Mouse (Mus musculus) kidney, postnatal 14 days (tissue): ENCODE data around the gene Snn.
"Not testable (repeated sequence)": the region's sequence is repeated elsewhere in the genome, so short reads cannot be mapped to it uniquely, and the experiment has no call there.

ENCODE experiments used
- DNase-seq: peaks from one replicate; pipeline ENCODE4 v3.0.0; 2022; ENCODE audit warnings: mixed read lengths

Gene Snn

GRCm38 (mm10) chr16:11060645-11061044 is at the start of gene Snn:
Snn (plus strand) TSS chr16:11060945.
- no peak for DNase-seq

- DNase-seq = no peak
Measured at GRCm38 (mm10) chr16:11011206-11011605, 49.5 kb upstream of the Snn start.

- DNase-seq = no peak
Measured at GRCm38 (mm10) chr16:11011939-11012338, 48.8 kb upstream of the Snn start.

DNA sequence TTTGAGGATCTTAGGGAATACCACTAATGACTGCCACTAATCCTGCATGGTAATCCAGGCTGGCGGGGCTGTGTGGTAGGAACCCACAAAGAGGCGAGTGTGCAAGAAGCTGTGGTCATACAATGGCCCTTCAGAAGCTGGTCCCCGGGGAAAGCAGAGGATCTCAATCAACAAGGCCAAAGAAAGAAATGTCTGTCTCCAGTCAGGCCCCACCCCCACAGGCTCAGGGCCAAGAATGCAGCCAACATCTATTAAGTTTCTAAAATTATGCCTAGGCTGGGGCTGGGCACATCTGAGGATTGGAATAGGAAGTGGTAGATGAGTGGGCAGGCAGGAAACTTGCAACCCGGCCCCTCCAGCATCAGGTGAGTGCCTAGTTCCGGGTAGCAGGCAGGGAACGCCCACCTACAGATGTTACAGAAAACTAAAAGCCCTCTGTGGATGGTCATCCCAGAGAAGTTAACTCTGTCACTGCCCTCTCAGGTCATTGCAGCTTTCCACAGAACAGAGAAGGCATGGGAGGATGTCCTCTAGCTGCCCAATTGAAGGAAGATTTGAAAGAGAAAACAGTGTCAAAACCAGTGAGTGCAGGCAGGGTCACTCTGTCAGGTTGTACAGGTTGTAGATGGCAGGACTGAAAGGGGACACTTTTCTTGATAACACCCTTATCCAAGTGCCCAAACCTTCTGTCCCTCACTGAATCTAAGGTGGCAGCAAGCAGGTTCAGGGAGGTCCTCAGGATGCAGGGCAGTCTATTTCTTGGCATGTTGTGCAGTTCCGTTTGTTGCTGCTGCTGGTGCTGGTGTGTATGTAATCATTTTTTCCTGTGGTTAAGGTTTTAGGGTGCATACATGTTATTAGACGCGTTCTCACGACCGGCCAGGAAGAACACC is 47.9 kb upstream of the Snn start:
- DNase-seq = peak; percentile 74

DNA sequence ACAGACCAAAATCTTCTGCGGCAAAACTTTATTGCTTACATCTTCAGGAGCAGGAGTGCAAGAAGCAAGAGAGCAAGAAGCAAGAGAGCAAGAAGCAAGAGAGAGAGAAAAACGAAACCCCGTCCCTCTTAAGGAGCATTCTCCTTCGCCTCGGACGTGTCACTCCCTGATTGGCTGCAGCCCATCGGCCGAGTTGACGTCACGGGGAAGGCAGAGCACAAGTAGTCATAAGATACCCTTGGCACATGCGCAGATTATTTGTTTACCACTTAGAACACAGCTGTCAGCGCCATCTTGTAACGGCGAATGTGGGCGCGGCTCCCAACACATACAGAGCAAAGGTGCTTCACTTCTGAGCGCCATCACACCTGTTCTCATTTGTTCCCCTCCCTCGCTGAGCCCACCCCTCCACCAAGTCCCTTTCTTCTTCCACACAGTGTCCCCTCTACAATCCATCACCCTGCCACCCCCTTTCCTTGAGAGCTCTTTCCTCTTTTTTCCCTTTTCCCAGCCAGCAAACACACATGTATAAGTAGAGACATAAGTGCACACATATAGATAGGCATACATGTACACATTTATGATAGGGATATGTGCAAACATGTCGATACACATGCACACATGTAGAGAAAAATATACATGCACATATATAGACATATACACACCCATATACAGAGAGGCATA is 47.1 kb upstream of the Snn start:
- DNase-seq = not testable (repeated sequence)

GRCm38 (mm10) chr16:11014407-11014806 is 46.3 kb upstream of the Snn start:
- DNase-seq = peak; percentile 19

DNA sequence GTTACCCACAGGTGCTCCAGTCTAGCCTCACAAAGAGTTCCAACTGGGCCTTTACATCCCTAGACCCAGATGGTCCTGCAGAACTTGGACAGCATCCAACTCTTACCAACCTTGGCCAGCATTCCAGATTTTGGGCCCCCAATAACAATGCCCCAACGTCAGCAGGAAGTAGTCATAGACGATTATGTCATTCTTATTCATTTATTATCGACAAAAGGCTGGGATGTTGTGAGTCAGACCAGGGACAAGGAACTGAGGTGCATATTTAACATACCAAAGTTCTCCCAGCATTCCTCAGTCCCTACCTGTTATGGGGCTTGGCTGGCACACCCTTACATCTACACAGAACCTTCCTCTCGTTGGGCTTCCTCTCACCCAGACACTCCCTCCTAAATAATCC is 44.4 kb upstream of the Snn start:
- DNase-seq = no peak

DNA sequence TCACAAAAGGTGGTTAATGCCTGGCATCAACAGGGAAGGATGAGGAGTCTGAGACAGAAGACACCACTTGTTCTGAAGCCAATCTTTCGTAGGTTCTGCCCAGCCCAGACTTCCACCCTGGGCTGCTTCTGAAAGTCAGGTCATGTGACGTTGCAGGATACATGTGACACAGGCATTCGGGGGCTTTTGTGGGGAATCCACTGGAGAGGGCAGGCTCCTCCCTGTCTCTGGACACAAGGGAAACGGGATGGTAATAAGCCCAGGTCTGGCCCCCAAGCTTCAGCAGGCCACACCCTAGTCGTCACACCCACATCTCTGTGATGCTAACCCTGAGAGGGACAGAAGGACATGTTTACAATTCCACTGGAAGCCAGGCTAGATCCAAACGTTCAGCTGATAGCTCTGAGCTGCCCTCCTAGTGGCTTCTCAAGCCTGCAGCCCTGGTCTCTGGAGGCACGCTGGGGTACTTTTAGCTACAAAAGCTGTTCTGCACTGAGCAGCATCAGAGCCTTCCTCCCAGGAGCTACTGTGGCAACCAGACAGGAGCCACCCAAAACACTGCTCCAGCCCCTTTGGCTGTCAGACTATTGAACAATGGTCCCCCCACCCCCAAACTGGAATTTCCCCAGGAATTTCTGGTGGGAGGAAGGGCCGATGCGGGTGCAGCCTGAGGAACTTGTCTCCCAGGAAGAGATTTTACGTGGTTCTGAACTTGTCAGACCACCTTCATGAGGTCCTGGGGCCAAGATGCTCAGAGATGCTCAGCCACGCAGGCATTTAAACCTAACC is 42.7 kb upstream of the Snn start:
- DNase-seq = no peak

DNA sequence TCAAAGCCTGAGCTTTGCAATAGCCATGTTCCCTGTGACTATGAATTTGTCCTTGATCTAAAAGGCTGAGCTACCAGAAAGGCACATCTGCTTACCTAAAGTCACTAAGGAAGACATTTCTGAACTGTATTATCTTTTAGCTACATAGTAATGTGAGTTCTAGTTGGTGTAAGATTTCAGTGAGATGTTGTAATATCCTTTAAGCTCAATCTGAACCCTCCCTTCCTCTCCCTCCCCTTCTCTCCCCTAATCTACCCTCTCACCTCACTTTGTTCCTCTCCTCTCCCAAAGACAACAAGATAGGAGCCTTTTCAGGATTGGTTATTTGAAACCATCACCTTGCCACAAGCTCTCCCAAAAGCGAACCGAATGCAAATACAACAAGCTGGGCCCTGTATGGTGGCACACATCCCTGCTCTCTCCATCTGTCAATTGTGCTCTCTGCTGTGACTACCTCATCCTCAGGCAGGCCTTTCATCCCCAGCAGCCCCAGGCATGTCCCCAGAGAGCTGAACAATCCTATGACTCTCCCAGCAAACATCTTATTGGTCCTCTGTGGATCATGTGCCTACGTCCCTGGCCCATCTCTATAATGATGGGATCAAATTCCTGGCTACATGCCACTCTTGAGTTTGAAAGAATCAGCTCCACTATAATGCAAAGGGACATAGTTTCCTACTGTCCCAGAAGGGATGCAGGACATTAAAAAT is 39.2 kb upstream of the Snn start:
- DNase-seq = no peak

DNA sequence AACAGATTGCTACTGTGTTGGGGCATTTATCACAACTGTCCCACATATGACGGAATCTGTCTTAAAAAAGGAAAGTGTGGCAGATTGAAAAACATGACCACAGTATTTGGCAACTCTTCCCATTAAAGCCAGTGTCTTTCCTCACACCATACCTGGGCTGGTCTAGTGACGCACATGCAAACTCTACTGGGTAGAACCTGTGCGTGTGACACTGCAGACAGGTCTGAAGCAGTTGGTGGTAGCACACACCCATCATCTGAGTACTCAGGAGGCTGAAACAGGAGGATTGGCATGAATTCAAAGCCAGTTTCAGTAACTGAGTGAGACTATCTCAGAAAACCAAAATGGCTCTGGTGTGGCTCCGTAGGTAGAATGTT is 38.6 kb upstream of the Snn start:
- DNase-seq = no peak

- DNase-seq = no peak
Measured at GRCm38 (mm10) chr16:11023618-11024017, 37.1 kb upstream of the Snn start.

DNA sequence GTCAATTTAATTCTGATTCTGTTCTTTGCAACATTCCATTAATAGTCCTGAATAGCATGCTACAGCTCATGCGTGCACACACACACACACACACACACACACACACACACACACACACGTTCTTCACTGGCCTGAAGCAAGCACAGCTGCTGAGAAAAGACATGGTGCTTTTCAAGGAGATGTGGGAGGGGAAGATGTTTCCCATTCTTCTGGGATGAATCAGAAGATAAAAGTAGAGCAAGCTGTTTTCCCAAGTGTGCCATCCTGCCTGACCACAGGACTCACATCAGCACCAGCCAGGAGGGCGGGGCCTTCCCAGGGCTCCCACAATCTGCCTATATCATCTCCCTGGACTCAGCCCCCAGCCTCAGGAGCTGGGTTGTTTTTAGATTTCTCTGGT is 35.9 kb upstream of the Snn start:
- peak; percentile 24 for DNase-seq

- no peak for DNase-seq
Measured at GRCm38 (mm10) chr16:11028206-11028605, 32.5 kb upstream of the Snn start.

- no peak for DNase-seq
Measured at GRCm38 (mm10) chr16:11030844-11031243, 29.9 kb upstream of the Snn start.

DNA sequence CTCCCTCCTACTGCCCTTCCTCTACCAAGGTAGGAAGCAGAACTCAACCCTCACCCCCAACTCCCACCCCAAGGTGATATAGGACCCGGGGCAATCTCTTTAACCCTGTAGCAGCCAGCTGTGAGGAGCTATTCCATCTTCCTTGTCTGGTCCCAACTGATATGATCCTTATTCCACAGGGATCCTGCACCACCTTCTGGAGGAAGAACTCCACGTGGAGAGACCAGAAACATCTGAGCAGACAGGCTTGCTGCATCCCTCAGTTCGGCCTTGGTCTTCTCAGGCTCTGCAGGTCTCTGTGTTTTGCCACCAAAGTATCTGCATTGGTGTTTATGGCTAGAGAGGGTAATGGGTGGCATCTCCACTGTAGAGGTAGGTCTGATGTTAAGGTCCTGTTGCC is 29.4 kb upstream of the Snn start:
- DNase-seq = no peak

DNA sequence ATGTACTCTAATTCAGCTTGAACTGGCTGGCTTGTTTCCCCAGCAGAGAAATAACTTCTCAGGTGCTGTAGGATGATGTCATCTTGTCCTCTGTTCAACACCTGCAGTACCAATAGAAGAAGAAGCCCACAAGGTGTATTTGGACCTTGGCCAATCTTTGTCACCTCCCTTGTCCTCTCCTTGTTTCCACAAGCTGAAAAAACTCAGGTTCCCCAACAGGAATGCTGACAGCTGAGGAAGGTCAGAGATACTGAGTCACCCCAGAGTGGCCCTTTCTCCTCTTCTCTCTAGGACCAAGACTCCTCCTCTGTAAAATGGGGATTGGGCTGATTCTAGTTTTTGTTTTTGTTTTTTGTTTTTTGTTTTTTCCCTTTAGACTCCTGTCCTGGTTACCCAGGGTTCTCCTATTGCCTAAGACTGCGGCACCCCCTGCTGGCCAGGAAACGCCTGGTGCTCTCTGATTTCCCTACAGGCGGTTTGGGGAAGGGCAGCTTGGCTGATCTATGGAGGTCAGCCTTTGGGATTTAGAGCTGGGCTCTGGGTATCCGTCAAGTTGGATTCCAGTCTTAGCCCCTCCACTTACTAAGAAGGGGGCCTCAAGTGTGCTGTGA is 26.4 kb upstream of the Snn start:
- DNase-seq = peak; percentile 91

DNA sequence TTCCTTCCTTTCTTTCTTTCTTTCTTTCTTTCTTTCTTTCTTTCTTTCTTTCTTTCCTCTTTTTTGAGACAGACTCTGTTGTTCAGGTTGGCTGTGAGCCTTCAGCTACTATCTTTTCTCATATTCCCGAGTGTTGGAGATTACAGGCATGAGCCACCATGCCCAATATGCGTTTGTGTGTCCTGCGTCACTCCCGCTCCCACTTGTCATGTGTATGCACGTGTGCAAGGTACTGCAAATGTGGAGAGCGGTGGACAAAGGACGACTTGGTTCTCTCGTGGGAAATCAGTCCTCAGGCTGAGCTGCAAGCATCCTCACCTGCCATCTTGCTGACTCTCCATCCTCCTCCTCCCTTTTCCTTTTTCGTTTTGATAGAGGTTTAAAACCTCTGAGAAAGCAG is 25.5 kb upstream of the Snn start:
- no peak for DNase-seq

GRCm38 (mm10) chr16:11035790-11036431 is 24.8 kb upstream of the Snn start:
- DNase-seq = peak; percentile 77

GRCm38 (mm10) chr16:11040603-11041002 is 20.1 kb upstream of the Snn start:
- DNase-seq = no peak

- DNase-seq = no peak
Measured at GRCm38 (mm10) chr16:11043239-11043638, 17.5 kb upstream of the Snn start.

GRCm38 (mm10) chr16:11046437-11046836 is 14.3 kb upstream of the Snn start:
- peak; percentile 51 for DNase-seq

GRCm38 (mm10) chr16:11047130-11047529 is 13.6 kb upstream of the Snn start:
- DNase-seq = no peak
